Mouse (Mus musculus): ENCODE results near the gene Begain. TPM values are rescaled to one million over a fixed set of nuclear protein-coding genes. Genes with fewer than 3 reads are reported as not detected.

Begain gene
- polyA plus RNA-seq (2014; fragmentation: Illumina TruSeq; extraction: RNeasy Lipid Tissue Mini Kit (QIAGEN cat#74804); ENCODE audit: low read depth, low replicate concordance) = 0.28 TPM

DNA sequence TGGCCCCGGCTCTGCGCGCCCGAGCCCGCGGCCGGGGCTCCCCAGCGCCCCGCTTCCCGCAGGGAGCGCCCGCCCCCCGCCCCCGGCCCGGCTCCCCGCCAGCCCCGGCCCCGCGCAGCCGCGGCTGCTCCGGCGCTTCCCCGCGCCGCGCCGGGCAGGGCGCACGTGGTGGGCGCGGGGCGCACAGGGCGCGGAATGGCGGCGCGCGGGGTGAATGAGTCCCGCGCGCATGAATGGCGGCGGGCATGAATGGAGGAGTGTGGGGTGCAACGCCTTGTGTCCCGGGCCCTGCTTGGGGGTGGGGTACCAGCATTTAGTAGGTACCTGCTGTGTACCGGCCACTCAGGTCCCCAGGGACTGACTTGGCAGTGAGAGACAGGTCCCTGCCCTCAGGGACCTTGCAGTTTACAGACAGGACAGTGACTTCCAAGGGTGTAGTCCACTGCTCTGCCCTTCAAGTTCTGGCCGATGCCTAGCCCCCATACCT lies at the start of gene Begain:
TSS of gene Begain (minus strand) at position 51 of the 487 bp plus-strand sequence.

Other genes with a start within 250 kb of the Begain start
- gene Slc25a29, start 232.3 kb downstream of the Begain start, polyA plus RNA-seq (2014; fragmentation: Illumina TruSeq; extraction: RNeasy Lipid Tissue Mini Kit (QIAGEN cat#74804); ENCODE audit: low read depth, low replicate concordance) = not detected
- gene Slc25a47, start 232.2 kb downstream of the Begain start, polyA plus RNA-seq (2014; fragmentation: Illumina TruSeq; extraction: RNeasy Lipid Tissue Mini Kit (QIAGEN cat#74804); ENCODE audit: low read depth, low replicate concordance) = 0.57 TPM
- gene Wdr25, start 174.6 kb downstream of the Begain start, polyA plus RNA-seq (2014; fragmentation: Illumina TruSeq; extraction: RNeasy Lipid Tissue Mini Kit (QIAGEN cat#74804); ENCODE audit: low read depth, low replicate concordance) = 0.50 TPM
- gene Wars, start 174.0 kb downstream of the Begain start, polyA plus RNA-seq (2014; fragmentation: Illumina TruSeq; extraction: RNeasy Lipid Tissue Mini Kit (QIAGEN cat#74804); ENCODE audit: low read depth, low replicate concordance) = 15.2 TPM

Data from sigmoid colon, adult 10 weeks (tissue).